Mouse (Mus musculus) lung, postnatal 36 days (tissue): ENCODE results near the gene Vmn1r123.
"Not testable (repeated sequence)": the region's sequence is repeated elsewhere in the genome, so short reads cannot be mapped to it uniquely, and the experiment has no call there.

Experiments used
- DNase-seq: peaks from one replicate; pipeline ENCODE4 v3.0.0; 2022; ENCODE audit warnings: mixed read lengths

The Vmn1r123 gene

DNA sequence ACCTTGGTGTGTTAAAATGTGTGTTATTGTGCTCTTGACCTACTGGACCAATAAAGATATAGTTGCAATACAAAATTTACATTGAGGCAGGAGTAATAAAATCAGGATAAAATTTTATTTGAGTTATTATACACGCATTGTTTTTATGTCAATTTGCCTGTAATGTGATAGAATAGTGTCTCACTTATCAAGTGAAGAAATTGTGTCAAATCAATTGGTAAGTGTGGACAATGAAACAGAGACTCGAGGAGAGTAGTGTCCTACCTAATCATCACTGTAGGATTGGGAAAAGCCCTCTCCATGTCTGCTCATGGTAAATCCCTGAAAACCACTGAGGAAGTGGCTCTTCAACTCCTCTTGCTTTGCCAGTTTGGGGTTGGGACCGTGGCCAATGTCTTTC is at the start of gene Vmn1r123:
Gene Vmn1r123, plus strand, starts transcription at position 301 of the 400 bp plus-strand sequence.
- DNase-seq = not testable (repeated sequence)

DNA sequence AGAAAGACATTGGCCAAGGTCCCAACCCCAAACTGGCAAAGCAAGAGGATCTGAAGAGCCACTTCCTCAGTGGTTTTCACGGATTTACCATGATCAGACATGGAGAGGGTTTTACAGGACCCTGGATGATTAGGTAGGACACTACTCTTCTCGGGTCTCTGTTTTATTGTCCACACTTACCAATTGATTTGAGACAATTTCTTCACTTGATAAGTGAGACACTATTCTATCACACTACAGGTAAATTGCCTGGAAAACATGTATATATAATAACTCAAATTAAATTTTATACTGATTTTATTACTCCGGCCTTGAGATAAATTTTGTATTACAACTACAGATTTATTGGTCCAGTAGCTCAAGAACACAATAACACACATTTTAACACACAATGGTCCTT is 28.0 kb upstream of the Vmn1r123 start, which contains the start of gene Vmn1r122:
Gene Vmn1r122, minus strand, starts transcription at position 101 of the 400 bp plus-strand sequence.
- DNase-seq = not testable (repeated sequence)

DNA sequence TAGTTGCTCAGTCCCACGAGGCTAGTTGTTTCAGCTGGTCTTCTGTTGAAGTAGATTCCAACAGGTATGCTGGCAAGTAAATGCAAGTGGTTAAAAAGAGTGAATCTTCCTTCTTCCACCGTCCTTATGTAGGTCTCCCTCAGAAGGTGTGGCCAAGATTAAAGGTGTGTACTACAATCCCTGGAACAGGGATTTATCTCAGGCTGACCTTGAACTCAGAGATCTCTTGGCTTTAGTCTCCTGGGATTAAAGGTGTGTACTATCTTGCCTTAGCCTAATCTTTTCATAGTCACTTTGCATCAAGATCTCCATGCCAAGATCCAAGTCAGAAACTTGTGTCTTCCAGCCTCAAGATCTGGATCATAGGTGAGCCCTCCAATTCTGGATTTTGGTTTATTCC is 28.3 kb downstream of the Vmn1r123 start, which contains the start of gene Gm5157:
Gene Gm5157, minus strand, starts transcription at position 101 of the 400 bp plus-strand sequence.
- not testable (repeated sequence) for DNase-seq
